Mouse (Mus musculus) liver, adult 2 months (tissue): Measurements from ENCODE around the gene Slc39a2.

Experiments
- CTCF ChIP-seq: fragments of 200-500 bp; IDR thresholded peaks from 2 replicates; pipeline ENCODE4 v1.5.1; 2011; ENCODE audit warnings: low read depth, low read length, control low read depth
- POLR2A ChIP-seq: fragments of 200-500 bp; IDR thresholded peaks from 2 replicates; pipeline ENCODE4 v1.6.1; 2011; ENCODE audit warnings: low read length, control low read depth; ENCODE audit not compliant: insufficient read depth; ENCODE audit errors: extremely low read depth

DNA sequence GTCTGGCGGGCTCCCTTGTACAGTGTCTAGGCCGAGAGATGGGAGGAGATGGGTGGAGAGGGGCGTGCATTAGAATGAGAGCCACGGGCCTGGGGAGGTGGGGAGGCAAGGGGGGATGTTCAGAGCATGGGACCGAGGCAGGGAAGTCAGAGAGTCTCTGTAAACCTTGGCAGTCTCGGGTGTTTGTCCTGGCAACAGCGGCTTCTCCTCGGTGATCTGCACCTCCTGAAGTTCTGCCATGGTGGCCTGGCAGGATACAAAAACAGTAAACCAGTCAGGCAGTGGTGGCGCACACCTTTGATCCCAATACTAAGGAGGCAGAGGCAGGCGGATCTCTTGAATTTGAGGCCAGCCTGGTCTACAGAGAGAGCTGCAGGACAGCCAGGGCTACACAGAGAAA is 18.6 kb downstream of the Slc39a2 start:
- TF ChIP-seq CTCF: no peak
- TF ChIP-seq POLR2A: 0 out of 2 replicates have a peak, but pooled peaks have one; percentile 15
